ENCODE assay signal across 26 mouse cellular contexts in the genomic region with DNA sequence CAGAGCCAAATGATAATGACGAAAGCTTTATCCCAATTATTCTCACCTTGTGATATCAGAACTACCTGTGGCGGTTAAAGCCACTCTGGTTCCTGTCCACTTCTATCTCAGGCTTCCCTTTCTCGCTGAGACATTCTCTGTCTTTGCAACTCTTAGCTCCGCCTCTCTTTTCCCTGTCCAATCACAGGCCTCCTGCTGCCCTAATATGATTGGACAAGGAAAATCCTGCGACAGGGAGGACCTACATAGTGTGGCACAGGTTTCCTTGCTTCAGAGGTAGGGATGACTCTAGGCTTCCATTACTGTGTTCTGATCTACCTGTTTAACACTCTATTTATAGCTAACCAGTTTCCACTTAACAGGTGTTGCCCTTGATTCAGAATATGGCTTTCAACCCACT. TPM values are rescaled to one million over a fixed set of nuclear protein-coding genes. Genes with fewer than 3 reads are reported as not detected.
DNase-seq lines count a peak whose midpoint lies in the region; ATAC-seq and TF ChIP-seq lines count a peak whose summit lies in the region.
"Had no signal": no experiment of that assay in that cellular context is flagged by ENCODE, and none has a peak within 500 bp of the region (broad histone marks: within the 10 kb centered on the region; RNA-seq: fewer than 3 reads in every experiment).

No protein-coding gene starts in this region.

- peak overlapping the region; percentile 50 for H3K9ac ChIP-seq in ES-Bruce4 (ENCODE audit: low read depth, poor library complexity, severe bottlenecking)
- no peak overlapping the region for H3K9ac ChIP-seq in ES-E14 (ENCODE audit: insufficient read depth, low read depth, low read length, poor library complexity, severe bottlenecking)
- H3K9ac ChIP-seq: embryonic facial prominence, embryonic 13.5 days; embryonic facial prominence, embryonic 15.5 days; forebrain, embryonic 12.5 days had no signal

- peaks cover 5% of the 10 kb centered on the region for H3K4me1 ChIP-seq in ES-Bruce4 (ENCODE audit: control insufficient read depth, insufficient read depth, low read length)
- peaks cover 11 to 12% of the 10 kb centered on the region in 2 experiments; a peak in 3 of 4 replicates for H3K4me1 ChIP-seq in ES-E14 (ENCODE audit: control insufficient read depth in 2 of 2, insufficient read depth in 2 of 2, low read length in 2 of 2, poor library complexity in 1 of 2)
- H3K4me1 ChIP-seq: embryonic facial prominence, embryonic 13.5 days; embryonic facial prominence, embryonic 15.5 days; forebrain, embryonic 10.5 days; forebrain, embryonic 12.5 days had no signal

- H3K27ac ChIP-seq in ES-Bruce4 (ENCODE audit: insufficient read depth, low read length) (peak overlapping the region; percentile 62; the same call in 1 of the 2 replicates), ES-E14 (ENCODE audit: insufficient read depth, low read depth, low read length, poor library complexity, severe bottlenecking) (peak overlapping the region; percentile 18; the same call in 1 of the 2 replicates)
- H3K27ac ChIP-seq in gastrocnemius, adult 2 months: no peak overlapping the region
- H3K27ac ChIP-seq in left cerebral cortex, adult 2 months: no peak overlapping the region
- H3K27ac ChIP-seq: embryonic facial prominence, embryonic 13.5 days; embryonic facial prominence, embryonic 15.5 days; forebrain, embryonic 10.5 days; forebrain, embryonic 12.5 days had no signal

- no peak for TF ChIP-seq EP300 in ES-Bruce4 (IDR thresholded peaks at IDR 0.05; ENCODE audit: insufficient read depth, low read depth, low read length)

- in situ Hi-C loops in ES-E14 (cut with MboI; ENCODE audit: low sequenced_read_pairs in 2 of 2, unreplicated experiment in 2 of 2): loop anchor here in 1 of 2 experiments (25.0 kb wide), 1 partner anchor 766 kb away; the partner anchor contains the start of gene Cep83

- H3K4me3 ChIP-seq in ES-Bruce4 (ENCODE audit: low read depth, low read length) (peak overlapping the region; percentile 71), ES-E14 (ENCODE audit: insufficient read depth in 1 of 2, low read depth in 1 of 2, low read length in 2 of 2, poor library complexity in 1 of 2, severe bottlenecking in 1 of 2) (peak overlapping the region; percentile 62 to 66)
- H3K4me3 ChIP-seq in gastrocnemius, adult 2 months: no peak overlapping the region
- H3K4me3 ChIP-seq in left cerebral cortex, adult 2 months: no peak overlapping the region
- H3K4me3 ChIP-seq: embryonic facial prominence, embryonic 13.5 days; embryonic facial prominence, embryonic 15.5 days; erythroblast, embryonic 14.5 days; forebrain, embryonic 10.5 days; forebrain, embryonic 12.5 days had no signal

- H3K9me3 ChIP-seq in ES-Bruce4 (replicated peaks; ENCODE audit: control insufficient read depth, insufficient read depth, low read length, poor library complexity, severe bottlenecking) (no peaks in the 10 kb centered on the region), ES-E14 (ENCODE audit: control insufficient read depth, insufficient read depth, low read depth, low read length) (no peaks in the 10 kb centered on the region)
- H3K9me3 ChIP-seq: embryonic facial prominence, embryonic 13.5 days; embryonic facial prominence, embryonic 15.5 days; forebrain, embryonic 10.5 days; forebrain, embryonic 12.5 days had no signal

- H3K36me3 ChIP-seq in ES-Bruce4 (ENCODE audit: control insufficient read depth, insufficient read depth, low read length, poor library complexity, severe bottlenecking): no peaks in the 10 kb centered on the region; the same call in 1 of the 2 replicates
- H3K36me3 ChIP-seq in ES-E14 (ENCODE audit: control insufficient read depth, insufficient read depth, low read length, poor library complexity, severe bottlenecking): no peaks in the 10 kb centered on the region
- H3K36me3 ChIP-seq: embryonic facial prominence, embryonic 13.5 days; embryonic facial prominence, embryonic 15.5 days; forebrain, embryonic 10.5 days; forebrain, embryonic 12.5 days had no signal

- no peaks in the 10 kb centered on the region for H3K27me3 ChIP-seq in ES-Bruce4 (ENCODE audit: control insufficient read depth, insufficient read depth, low read length, poor library complexity, severe bottlenecking)
- H3K27me3 ChIP-seq: embryonic facial prominence, embryonic 13.5 days; embryonic facial prominence, embryonic 15.5 days; forebrain, embryonic 12.5 days; Patski had no signal

- no peak for TF ChIP-seq CTCF in ES-Bruce4 (IDR thresholded peaks at IDR 0.05; ENCODE audit: low read depth, low read length)
- no peak for TF ChIP-seq CTCF in gastrocnemius, adult 2 months (IDR thresholded peaks at IDR 0.05)
- TF ChIP-seq CTCF in left cerebral cortex, adult 2 months (IDR thresholded peaks at IDR 0.05): no peak

- no peak for ATAC-seq in inflammation-experienced regulatory T-cells, adult 6 months
- ATAC-seq: activated CD4-positive, CD25-positive, alpha-beta regulatory T cell, adult 4 months; forebrain, embryonic 14.5 days; forebrain, embryonic 16.5 days; Patski had no signal

- DNase-seq in ES-E14 (ENCODE audit: low read depth, low spot score) (peak; percentile 54), R1 (ENCODE audit: low read depth, low spot score) (peak; percentile 91)
- DNase-seq in gastrocnemius, adult 2 months: no peak
- DNase-seq in urinary bladder, postnatal 25 days (ENCODE audit: low spot score): no peak
- no peak for DNase-seq in left cerebral cortex, adult 2 months (ENCODE audit: extremely low spot score in 1 of 2, low spot score in 2 of 2)
- DNase-seq: adrenal gland, adult 8-10 months; adrenal gland, postnatal 25 days; cerebellum, adult 11 months; cerebellum, adult 18-20 months; cerebellum, adult 8-10 months; cerebellum, adult 9-11 months; cerebellum, postnatal 14 days; cerebellum, postnatal 36 days; embryo, embryonic 11 days had no signal

- intact Hi-C loops in gastrocnemius, adult 2 months (cut with DNase I): no loop called here
- intact Hi-C loops in left cerebral cortex, adult 2 months (cut with DNase I): no loop called here

- peak; percentile 15 for TF ChIP-seq POLR2A in ES-Bruce4 (IDR thresholded peaks at IDR 0.05; ENCODE audit: insufficient read depth, low read length)

TF ChIP-seq in ES-E14, 5 proteins besides CTCF, POLR2A, EP300 and RAD21:
- TF ChIP-seq CHD2 (IDR thresholded peaks at IDR 0.05; ENCODE audit: low read depth, low read length): no peak
- 0 out of 2 replicates have a peak, but pooled peaks have one; percentile 38 for TF ChIP-seq HCFC1 (IDR thresholded peaks at IDR 0.05; ENCODE audit: borderline replicate concordance, insufficient read depth, low read length)
TF ChIP-seq in ES-E14: peak in this region for 1.

RNA-seq across cellular contexts. Expression of gene Socs2, which starts 36.3 kb away (rescaled TPM):
- polyA plus RNA-seq in ES-Bruce4 (2011; ENCODE audit: insufficient read depth, insufficient read length, low read depth, missing spikeins): 66.1 and 75.1 TPM in 2 replicates
- 46.3 and 102 TPM in 2 replicates for total RNA-seq in ES-E14 (2012; rRNA removed)
- 10 to 100 TPM; 18.0 to 26.9 TPM for total RNA-seq in gastrocnemius, adult 2 months (2021)
- total RNA-seq in left cerebral cortex, adult 2 months (2021): 10 to 100 TPM; 26.4 to 33.7 TPM
- 10 to 100 TPM; 27.9 to 49.8 (median 37.4) TPM for polyA plus RNA-seq in inflammation-experienced regulatory T-cells, adult 6 months (2017; shearing (Covaris generic))
- total RNA-seq: common myeloid progenitor, adult 5-6 weeks had no signal

RNA-seq across cellular contexts. Expression of gene Mrpl42, which starts 48.5 kb away (rescaled TPM):
- 238 and 240 TPM in 2 replicates for polyA plus RNA-seq in ES-Bruce4 (2011; ENCODE audit: insufficient read depth, insufficient read length, low read depth, missing spikeins)
- 134 and 163 TPM in 2 replicates for total RNA-seq in ES-E14 (2012; rRNA removed)
- total RNA-seq in gastrocnemius, adult 2 months (2021): 100 to 1,000 TPM; 307 to 392 TPM
- total RNA-seq in left cerebral cortex, adult 2 months (2021): 10 to 100 TPM; 69.0 to 71.2 TPM
- 100 to 1,000 TPM; 164 to 240 (median 184) TPM for polyA plus RNA-seq in inflammation-experienced regulatory T-cells, adult 6 months (2017; shearing (Covaris generic))

Comparison
In these comparisons a context has a peak if more than half of its experiments do, and no peak if none do; other contexts are left out.
1. H3K27ac ChIP-seq: peak in ES-Bruce4 (single experiment) and ES-E14 (single experiment); none in gastrocnemius, adult 2 months (single experiment) and left cerebral cortex, adult 2 months (single experiment).
2. H3K4me3 ChIP-seq: peak in ES-Bruce4 (single experiment) and ES-E14 (2 of 2); none in gastrocnemius, adult 2 months (single experiment) and left cerebral cortex, adult 2 months (single experiment).
3. DNase-seq: peak in ES-E14 (single experiment) and R1 (single experiment); none in gastrocnemius, adult 2 months (single experiment), urinary bladder, postnatal 25 days (single experiment) and left cerebral cortex, adult 2 months (0 of 2).